Mouse (Mus musculus) yolk sac, embryonic 10.5 days (tissue): ENCODE results near the gene Fstl1.

Source experiments
- DNase-seq: peaks from one replicate; pipeline ENCODE4 v3.0.0-alpha.2; 2017; ENCODE audit warnings: low spot score

Fstl1 gene

GRCm38 (mm10) chr16:37776860-37777651 is at the start of gene Fstl1:
Gene Fstl1 (plus strand): TSS chr16:37776873.
- peak; percentile 70 for DNase-seq

- DNase-seq = no peak
Observed at GRCm38 (mm10) chr16:37728674-37729073, 48.0 kb upstream of the Fstl1 start.

GRCm38 (mm10) chr16:37729381-37730150 is 47.1 kb upstream of the Fstl1 start:
- no peak for DNase-seq

GRCm38 (mm10) chr16:37730293-37730835 is 46.3 kb upstream of the Fstl1 start:
- no peak for DNase-seq

GRCm38 (mm10) chr16:37731431-37731830 is 45.2 kb upstream of the Fstl1 start:
- no peak for DNase-seq

- DNase-seq = no peak
Observed at GRCm38 (mm10) chr16:37732023-37732761, 44.5 kb upstream of the Fstl1 start.

GRCm38 (mm10) chr16:37740076-37740475 is 36.6 kb upstream of the Fstl1 start:
- DNase-seq = no peak

GRCm38 (mm10) chr16:37742266-37742665 is 34.4 kb upstream of the Fstl1 start:
- DNase-seq = no peak

- DNase-seq = no peak
Observed at GRCm38 (mm10) chr16:37752876-37753275, 23.8 kb upstream of the Fstl1 start.

- DNase-seq = no peak
Observed at GRCm38 (mm10) chr16:37753809-37754208, 22.9 kb upstream of the Fstl1 start.

- no peak for DNase-seq
Observed at GRCm38 (mm10) chr16:37754483-37754882, 22.2 kb upstream of the Fstl1 start.

- no peak for DNase-seq
Observed at GRCm38 (mm10) chr16:37757223-37757622, 19.4 kb upstream of the Fstl1 start.

GRCm38 (mm10) chr16:37763797-37764196 is 12.9 kb upstream of the Fstl1 start:
- no peak for DNase-seq

- no peak for DNase-seq
Observed at GRCm38 (mm10) chr16:37776166-37776859, 360 bp upstream of the Fstl1 start.

- no peak for DNase-seq
Observed at GRCm38 (mm10) chr16:37777796-37778475, 1.3 kb downstream of the Fstl1 start.

- no peak for DNase-seq
Observed at GRCm38 (mm10) chr16:37778529-37778928, 1.9 kb downstream of the Fstl1 start.

GRCm38 (mm10) chr16:37779651-37780280 is 3.1 kb downstream of the Fstl1 start:
- no peak for DNase-seq

GRCm38 (mm10) chr16:37780386-37780785 is 3.7 kb downstream of the Fstl1 start:
- no peak for DNase-seq

- no peak for DNase-seq
Observed at GRCm38 (mm10) chr16:37780911-37781310, 4.2 kb downstream of the Fstl1 start.

GRCm38 (mm10) chr16:37784526-37784925 is 7.9 kb downstream of the Fstl1 start:
- DNase-seq = no peak
